Mouse (Mus musculus) B cell, adult 62 days (primary cell): ENCODE measurements around the gene Calr. TPM values are rescaled to one million over a fixed set of nuclear protein-coding genes. Genes with fewer than 3 reads are reported as not detected.

Source experiments
- total RNA-seq: library from RNA; stranded (reverse); gene quantifications from 4 replicates; pipeline ENCODE4 v1.2.4, GENCODE M21; 2023

Calr gene
- 520 to 585 TPM (median 529 TPM) in 4 replicates for total RNA-seq

DNA sequence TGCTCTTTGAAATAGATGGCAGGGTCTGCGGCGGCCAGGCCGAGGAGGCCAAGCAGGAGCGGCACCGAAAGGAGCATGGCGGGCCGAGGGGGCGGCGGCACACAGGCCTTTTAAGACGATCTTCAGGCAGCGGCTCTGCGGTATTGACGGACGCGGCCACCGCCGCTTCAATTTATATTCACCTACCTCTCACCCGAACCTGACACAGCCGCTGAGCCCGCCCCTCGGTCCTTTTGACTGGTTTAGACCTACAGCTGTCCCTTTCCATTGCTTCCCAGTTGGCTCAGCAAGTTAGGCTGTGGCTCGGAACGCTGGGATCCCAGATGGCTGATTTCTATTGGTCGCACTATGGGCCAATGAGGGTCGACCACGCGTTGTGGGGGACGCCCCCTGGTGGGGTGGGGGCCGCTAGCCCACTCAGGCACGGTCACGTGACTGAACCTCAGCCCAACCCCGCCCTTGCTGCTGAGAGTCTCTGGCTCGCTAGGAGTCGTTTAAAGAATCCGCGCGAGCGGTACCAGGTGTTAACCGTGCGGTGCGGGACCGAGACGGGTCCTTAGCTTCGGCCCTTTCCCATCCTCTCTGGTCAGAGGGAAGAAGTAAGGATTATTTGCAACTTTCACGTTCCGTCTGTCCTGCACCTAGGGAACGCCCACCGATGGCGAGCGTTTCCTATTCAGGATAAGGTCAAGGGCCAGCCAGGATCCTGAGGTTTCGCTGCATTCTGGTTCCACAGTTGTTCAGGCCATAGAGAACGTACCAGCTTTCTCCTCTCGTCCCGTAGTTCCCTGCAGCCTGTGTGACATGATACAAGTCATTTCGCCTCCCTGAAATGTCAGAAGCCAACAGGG lies at the start of gene Calr:
TSS of gene Calr (minus strand) at position 213 of the 851 bp plus-strand sequence.

DNA sequence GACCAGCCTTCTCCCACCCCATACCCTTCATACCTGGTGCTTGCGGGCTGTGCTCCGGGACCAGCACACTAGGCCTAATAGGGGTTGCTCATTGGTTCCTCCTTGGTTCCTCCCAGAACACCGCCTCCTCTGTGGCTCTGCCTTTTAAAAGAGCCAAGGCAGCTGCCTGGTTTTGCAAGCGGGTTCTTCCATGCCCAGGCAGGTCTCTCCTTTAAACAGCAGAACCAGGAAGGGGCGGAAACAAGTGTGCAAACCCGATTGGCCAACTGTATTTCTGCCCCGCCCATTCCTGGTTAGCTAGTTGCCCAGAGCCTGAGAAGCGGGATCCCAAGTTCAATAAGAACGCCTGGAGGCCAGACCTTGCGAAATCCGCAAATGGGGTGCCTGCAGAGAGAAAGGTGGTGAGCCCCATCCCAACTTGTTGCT lies 47.0 kb upstream of the Calr start, which contains the start of gene Gcdh:
TSS of gene Gcdh (minus strand) at position 213 of the 426 bp plus-strand sequence.

DNA sequence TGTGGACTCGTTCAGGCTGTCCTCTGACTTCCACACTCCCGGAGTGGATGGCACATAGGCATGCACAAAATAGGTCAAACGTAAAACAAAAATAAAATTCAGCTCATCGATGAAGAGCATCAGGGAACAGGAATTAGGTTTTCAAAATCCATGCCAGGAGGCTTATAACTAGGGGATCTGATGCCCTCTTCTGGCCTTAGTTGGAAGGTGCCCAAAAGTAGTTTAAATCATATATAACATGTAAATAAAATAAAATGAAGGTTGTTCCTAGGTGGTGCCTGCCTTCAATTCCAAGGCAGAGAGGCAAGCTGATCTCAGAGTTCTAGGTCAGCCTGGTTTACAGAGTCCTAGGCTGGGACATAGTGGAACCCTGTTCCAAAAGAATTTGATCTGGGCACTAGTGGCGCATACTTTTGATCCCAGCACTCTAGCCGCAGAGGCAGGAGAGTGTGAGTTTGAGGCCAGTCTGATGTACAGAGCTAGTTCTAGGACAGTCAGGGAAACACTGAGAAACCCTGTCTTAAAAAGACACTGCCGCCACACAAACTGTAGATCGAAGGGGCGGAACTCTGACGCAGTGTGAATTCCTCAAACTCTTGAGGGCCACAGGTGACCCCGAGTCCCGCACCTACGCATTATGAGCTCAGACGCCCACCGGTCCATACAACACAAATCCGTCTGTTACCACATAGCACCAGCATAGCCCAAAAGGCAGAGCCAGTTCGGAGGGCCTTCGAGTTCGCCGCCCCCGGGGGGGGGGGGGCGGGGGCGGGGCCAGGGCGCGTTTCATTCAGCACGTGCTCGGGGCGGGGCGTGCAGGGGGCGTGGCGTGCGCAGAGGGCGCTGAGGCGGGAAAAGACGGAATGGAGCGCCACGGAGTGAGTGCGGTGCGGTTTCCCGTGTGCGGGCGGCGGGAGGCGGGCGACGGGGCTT lies 24.9 kb upstream of the Calr start, which contains the start of gene Syce2:
TSS of gene Syce2 (plus strand) at position 736 of the 933 bp plus-strand sequence.

DNA sequence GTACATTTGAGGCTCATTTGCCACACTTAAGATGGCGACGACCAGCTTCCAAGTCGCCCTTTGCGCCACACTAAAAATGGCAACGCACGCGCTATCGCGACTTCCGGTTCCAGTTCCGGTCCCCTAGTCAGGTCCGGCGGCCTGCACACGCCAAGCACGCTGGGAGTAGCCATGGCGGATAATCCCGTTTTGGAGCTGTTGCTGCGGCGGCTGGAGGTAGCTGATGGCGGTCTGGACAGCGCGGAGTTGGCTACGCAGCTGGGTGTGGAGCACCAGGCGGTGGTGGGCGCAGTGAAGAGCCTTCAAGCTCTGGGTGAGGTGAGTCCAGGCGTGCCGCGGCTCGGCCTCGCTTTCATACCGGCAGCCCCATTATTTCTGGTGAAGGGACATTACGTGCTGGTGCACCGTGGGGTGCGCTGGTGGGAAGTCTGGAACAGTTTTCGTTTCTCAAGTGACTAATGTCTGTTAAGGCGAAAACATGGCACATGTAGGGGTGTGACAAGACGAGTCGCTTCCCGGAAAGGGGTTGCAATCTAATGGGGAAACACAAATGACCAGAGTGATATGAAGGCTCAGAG lies 10.2 kb upstream of the Calr start, which contains the start of gene Farsa:
TSS of gene Farsa (plus strand) at position 126 of the 578 bp plus-strand sequence.

DNA sequence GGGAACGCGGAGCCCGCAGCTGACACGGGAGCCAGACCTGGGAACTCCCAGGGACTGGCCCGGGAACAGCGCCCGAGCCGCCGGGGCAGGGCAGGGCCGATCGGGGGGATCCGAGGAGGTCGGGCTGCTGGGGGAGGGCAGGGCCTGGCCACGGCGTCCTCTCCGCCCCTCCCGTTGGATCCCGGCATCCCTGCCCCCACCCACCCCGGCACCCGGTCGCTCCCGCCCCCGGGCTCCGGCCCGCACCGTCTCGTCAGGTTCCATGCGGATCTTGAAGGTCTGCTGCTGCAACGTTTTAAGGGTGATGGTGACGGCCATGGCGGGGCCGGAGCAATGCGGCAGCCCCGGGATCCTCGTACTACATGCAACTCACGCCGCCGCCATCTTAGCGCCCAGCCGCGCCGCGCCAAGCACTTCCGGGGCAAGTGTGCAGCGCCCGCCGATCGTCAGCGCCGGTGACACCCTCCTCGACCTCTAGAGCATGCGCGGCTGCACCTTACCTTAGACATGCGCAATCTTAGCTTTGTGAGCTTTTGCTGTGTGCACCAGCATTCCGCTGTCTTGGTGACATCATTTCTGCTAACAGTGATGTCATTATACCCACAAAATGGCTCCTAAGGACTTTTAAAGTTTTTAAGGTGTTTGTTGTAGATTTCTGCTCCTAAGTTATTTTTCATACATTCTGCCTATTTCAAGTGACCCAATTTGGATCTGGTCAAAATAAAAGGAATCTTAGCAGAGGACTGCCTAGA lies 6.3 kb downstream of the Calr start, which contains the start of gene Rad23a:
TSS of gene Rad23a (minus strand) at position 418 of the 752 bp plus-strand sequence.

DNA sequence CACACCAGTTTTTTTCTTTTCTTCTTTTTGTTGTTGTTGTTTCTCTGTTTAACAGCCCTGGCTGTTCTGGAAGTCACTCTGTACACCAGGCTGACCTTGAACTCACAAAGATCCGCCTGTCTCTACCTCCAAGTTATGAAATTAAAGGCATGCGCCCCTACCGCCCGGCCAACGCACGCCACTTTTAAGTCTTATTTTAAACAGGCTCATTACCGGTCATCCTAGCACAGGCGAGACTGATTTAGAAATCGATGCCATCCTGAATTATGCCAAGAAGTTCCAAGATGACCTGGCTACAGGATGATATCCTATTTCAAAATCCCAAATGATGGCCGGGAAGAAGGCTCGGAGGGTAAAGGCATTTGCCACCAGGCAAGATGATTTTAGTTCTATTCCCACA lies 15.2 kb downstream of the Calr start, which contains the start of gene Gadd45gip1:
TSS of gene Gadd45gip1 (plus strand) at position 33 of the 400 bp plus-strand sequence.

DNA sequence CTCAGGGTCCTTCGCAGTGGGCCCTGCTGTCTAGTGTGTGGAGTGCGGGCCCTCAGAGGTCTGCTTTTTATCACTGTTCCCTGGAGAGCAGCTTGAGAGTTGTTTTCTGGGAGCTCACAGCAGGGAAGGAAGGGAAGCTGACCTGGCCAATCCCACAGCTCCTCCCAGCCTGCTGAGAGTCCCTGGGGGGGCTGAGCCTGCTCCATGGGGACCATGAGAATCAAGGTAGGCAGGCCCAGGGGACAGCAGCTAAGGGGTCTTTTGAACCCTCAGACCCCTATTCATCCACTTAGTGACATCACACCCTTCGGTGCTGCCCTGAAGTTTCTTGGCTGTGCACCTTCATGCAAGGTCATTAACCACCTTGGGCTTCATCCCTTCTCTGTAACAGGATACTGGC lies 24.0 kb downstream of the Calr start, which contains the start of gene Dand5:
TSS of gene Dand5 (minus strand) at position 101 of the 400 bp plus-strand sequence.

DNA sequence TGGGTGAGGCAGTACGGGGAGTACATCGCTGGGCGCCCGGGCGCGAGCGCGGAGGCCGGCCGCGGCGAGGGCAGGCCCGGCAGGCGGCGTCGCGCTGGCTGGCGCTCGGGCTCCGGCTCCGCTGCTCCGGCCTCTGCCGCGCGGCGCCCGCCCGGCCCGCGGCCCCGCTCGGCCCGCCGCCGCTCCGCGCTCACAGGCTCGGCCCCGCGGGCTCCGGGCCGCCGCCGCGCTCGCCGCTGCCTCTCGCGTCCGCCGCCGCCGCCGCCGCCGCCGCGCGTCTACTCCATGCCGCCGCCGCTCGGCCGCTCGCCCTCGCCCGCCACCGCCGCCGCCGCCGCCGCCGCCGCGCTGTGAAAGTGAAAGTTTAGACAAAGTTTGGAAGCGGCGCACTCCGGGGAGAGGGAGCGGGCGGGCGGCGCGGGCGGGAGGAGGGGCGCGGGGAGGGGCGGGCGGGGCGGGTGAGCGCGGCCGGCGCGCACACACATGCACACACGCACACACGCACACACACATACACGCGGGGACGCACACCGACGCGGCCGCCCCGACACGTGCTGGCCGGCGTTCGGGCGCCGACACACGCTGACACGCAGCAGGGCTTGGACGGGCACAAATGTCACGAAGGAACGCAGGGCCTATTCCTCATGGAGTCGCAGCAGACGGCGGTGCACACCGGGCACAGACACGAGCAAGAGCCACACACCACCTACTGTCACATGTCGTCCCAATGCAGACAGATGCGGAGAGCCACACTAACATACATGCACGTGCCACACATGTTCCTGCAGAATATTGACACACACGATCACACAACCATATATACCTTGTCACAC lies 46.5 kb downstream of the Calr start, which contains the start of gene Nfix:
TSS of gene Nfix (minus strand) at position 346 of the 833 bp plus-strand sequence.

Other genes with a start within 250 kb of the Calr start
- gene Ier2, start 184.1 kb downstream of the Calr start, total RNA-seq: 212 to 315 TPM (median 253 TPM) in 4 replicates
- gene Trmt1, start 160.6 kb downstream of the Calr start, total RNA-seq: 183 to 211 TPM (median 198 TPM) in 4 replicates
- gene Nacc1, start 159.1 kb downstream of the Calr start, total RNA-seq: 54.4 to 60.3 TPM (median 58.1 TPM) in 4 replicates
- gene Lyl1, start 145.5 kb downstream of the Calr start, total RNA-seq: 120 to 133 TPM (median 125 TPM) in 4 replicates
- 0.85 TPM in 1 of 4 replicates, not detected in the others for gene G430095P16Rik, start 123.9 kb downstream of the Calr start, total RNA-seq
- 0.97 to 3.7 TPM (median 2.8 TPM) in 4 replicates for gene Nfix, start 46.6 kb downstream of the Calr start, total RNA-seq
- 1.4 to 2.6 TPM (median 2.4 TPM) in 4 replicates for gene Dand5, start 24.1 kb downstream of the Calr start, total RNA-seq
- 10.7 to 13.2 TPM (median 12.1 TPM) in 4 replicates for gene Gadd45gip1, start 15.4 kb downstream of the Calr start, total RNA-seq
- 53.8 to 68.0 TPM (median 60.0 TPM) in 4 replicates for gene Rad23a, start 6.3 kb downstream of the Calr start, total RNA-seq
- 60.9 to 68.8 TPM (median 65.9 TPM) in 4 replicates for gene Farsa, start 10.1 kb upstream of the Calr start, total RNA-seq
- gene Syce2, start 25.2 kb upstream of the Calr start, total RNA-seq: 5.7 to 9.3 TPM (median 8.5 TPM) in 4 replicates
- gene Gcdh, start 47.0 kb upstream of the Calr start, total RNA-seq: 19.0 to 33.9 TPM (median 24.8 TPM) in 4 replicates
- 0.39 TPM in 1 of 4 replicates, not detected in the others for gene Klf1, start 55.0 kb upstream of the Calr start, total RNA-seq
- 56.5 to 67.9 TPM (median 65.7 TPM) in 4 replicates for gene Dnase2a, start 61.6 kb upstream of the Calr start, total RNA-seq
- gene Mast1, start 90.4 kb upstream of the Calr start, total RNA-seq: 0.18 to 0.44 TPM (median 0.31 TPM) in 4 replicates
- not detected in 4 replicates for gene Rtbdn, start 100.1 kb upstream of the Calr start, total RNA-seq
- 3.3 TPM in 1 of 4 replicates, not detected in the others for gene Gm49661, start 122.5 kb upstream of the Calr start, total RNA-seq
- 55.0 to 57.2 TPM (median 55.6 TPM) in 4 replicates for gene Prdx2, start 122.7 kb upstream of the Calr start, total RNA-seq
- gene Rnaseh2a, start 122.8 kb upstream of the Calr start, total RNA-seq: 24.0 to 35.1 TPM (median 26.0 TPM) in 4 replicates
- gene Junb, start 131.8 kb upstream of the Calr start, total RNA-seq: 1,593 to 1,983 TPM (median 1,752 TPM) in 4 replicates
- 6.7 to 9.1 TPM (median 8.3 TPM) in 4 replicates for gene Hook2, start 143.7 kb upstream of the Calr start, total RNA-seq
- gene Best2, start 167.6 kb upstream of the Calr start, total RNA-seq: not detected in 4 replicates
- 80.7 to 99.0 TPM (median 92.9 TPM) in 4 replicates for gene Asna1, start 178.3 kb upstream of the Calr start, total RNA-seq
- gene Trir, start 179.9 kb upstream of the Calr start, total RNA-seq: 194 to 214 TPM (median 210 TPM) in 4 replicates
- gene Tnpo2, start 190.0 kb upstream of the Calr start, total RNA-seq: 44.5 to 50.5 TPM (median 46.9 TPM) in 4 replicates
- 12.9 to 16.5 TPM (median 14.4 TPM) in 4 replicates for gene Fbxw9, start 213.1 kb upstream of the Calr start, total RNA-seq
- gene Gm5741, start 221.0 kb upstream of the Calr start, total RNA-seq: not detected in 4 replicates
- gene Dhps, start 224.8 kb upstream of the Calr start, total RNA-seq: 123 to 148 TPM (median 135 TPM) in 4 replicates
- gene Wdr83os, start 233.8 kb upstream of the Calr start, total RNA-seq: 43.4 to 52.3 TPM (median 47.1 TPM) in 4 replicates
- gene Wdr83, start 234.4 kb upstream of the Calr start, total RNA-seq: 11.1 to 22.3 TPM (median 15.6 TPM) in 4 replicates
- 152 to 159 TPM (median 155 TPM) in 4 replicates for gene Man2b1, start 236.3 kb upstream of the Calr start, total RNA-seq